Mouse (Mus musculus) adrenal gland, adult 2 months (tissue): ENCODE data around the gene Cyp4f15. TPM values are rescaled to one million over a fixed set of nuclear protein-coding genes. Genes with fewer than 3 reads are reported as not detected.

Experiments
- polyA plus RNA-seq: library from polyadenylated mRNA; depleted of rRNA; stranded (reverse); fragments of >200 nt; gene quantifications from 2 replicates; pipeline ENCODE4 v1.2.3, GENCODE M21; 2012; rRNA removed
- total RNA-seq, 2 experiments: library from RNA; stranded (reverse); gene quantifications; 2 replicates each; pipeline ENCODE4 v1.2.3; 2021

The Cyp4f15 gene
- total and polyA plus RNA-seq, 3 experiments = 0.17 to 2.0 (median 1.5) TPM

Other genes with a start within 250 kb of the Cyp4f15 start
- gene Cyp4f39, start 232.9 kb upstream of the Cyp4f15 start, total RNA-seq = not detected
- gene Cyp4f39, start 232.9 kb upstream of the Cyp4f15 start, polyA plus RNA-seq = not detected in 2 replicates
- 10 to 100 TPM in 1 of 2 experiments, 1 to 10 TPM in 1; 7.2 to 10.3 TPM for gene Cyp4f17, start 179.6 kb upstream of the Cyp4f15 start, total RNA-seq
- 13.0 and 16.2 TPM in 2 replicates for gene Cyp4f17, start 179.6 kb upstream of the Cyp4f15 start, polyA plus RNA-seq
- 10 to 100 TPM; 10.8 to 11.3 TPM for gene Cyp4f16, start 149.1 kb upstream of the Cyp4f15 start, total RNA-seq
- 10.2 and 13.0 TPM in 2 replicates for gene Cyp4f16, start 149.1 kb upstream of the Cyp4f15 start, polyA plus RNA-seq
- gene Cyp4f37, start 64.3 kb upstream of the Cyp4f15 start, total RNA-seq = not detected
- gene Cyp4f37, start 64.3 kb upstream of the Cyp4f15 start, polyA plus RNA-seq = not detected in 2 replicates
- not detected for gene Cyp4f40, start 26.7 kb upstream of the Cyp4f15 start, total RNA-seq
- not detected in 2 replicates for gene Cyp4f40, start 26.7 kb upstream of the Cyp4f15 start, polyA plus RNA-seq
- gene Zfp871, start 102.7 kb downstream of the Cyp4f15 start, total RNA-seq = 10 to 100 TPM; 41.3 to 45.9 TPM
- 3.8 and 4.8 TPM in 2 replicates for gene Zfp871, start 102.7 kb downstream of the Cyp4f15 start, polyA plus RNA-seq
- under 1 TPM; 0.43 to 0.69 TPM for gene Zfp811, start 124.3 kb downstream of the Cyp4f15 start, total RNA-seq
- 0.02 TPM in 1 of 2 replicates, not detected in the other for gene Zfp811, start 124.3 kb downstream of the Cyp4f15 start, polyA plus RNA-seq
- 10 to 100 TPM in 1 of 2 experiments, 1 to 10 TPM in 1; 8.9 to 13.5 TPM for gene Zfp799, start 144.6 kb downstream of the Cyp4f15 start, total RNA-seq
- 1.6 and 3.9 TPM in 2 replicates for gene Zfp799, start 144.6 kb downstream of the Cyp4f15 start, polyA plus RNA-seq
- 1 to 10 TPM; 7.4 to 8.4 TPM for gene Zfp870, start 206.0 kb downstream of the Cyp4f15 start, total RNA-seq
- 0.33 and 0.43 TPM in 2 replicates for gene Zfp870, start 206.0 kb downstream of the Cyp4f15 start, polyA plus RNA-seq
- gene Cyp4f14, start 231.7 kb downstream of the Cyp4f15 start, total RNA-seq = 10 to 100 TPM in 1 of 2 experiments, 1 to 10 TPM in 1; 6.6 to 14.1 TPM
- 12.9 and 17.9 TPM in 2 replicates for gene Cyp4f14, start 231.7 kb downstream of the Cyp4f15 start, polyA plus RNA-seq